Mouse (Mus musculus): ENCODE results near the gene Clybl. TPM values are rescaled to one million over a fixed set of nuclear protein-coding genes. Genes with fewer than 3 reads are reported as not detected.
A peak's percentile ranks its signal among the peaks of the same experiment; 100 is the strongest.

Clybl gene
- polyA plus RNA-seq, 1 experiment from 2014 or later = 20.3 TPM

GRCm38 (mm10) chr14:122228816-122229551, 47.5 kb downstream of the Clybl start:
- no peaks in the 10 kb centered on the region for H3K36me3 ChIP-seq
- H3K4me1 ChIP-seq = peaks cover 34% of the 10 kb centered on the region
- peak overlapping the region; percentile 32 for H3K4me2 ChIP-seq (replicated peaks)
- H3K4me3 ChIP-seq = no peak overlapping the region
- peak overlapping the region; percentile 12; the same call in 1 of the 2 replicates for H3K27ac ChIP-seq
- ATAC-seq (ENCODE audit: low FRiP score) = peak; percentile 38
- H3K27me3 ChIP-seq = peaks cover 57% of the 10 kb centered on the region
- whole genome bisulfite sequencing = 6% methylated on average over 23 of the region's 23 CpGs
- H3K9ac ChIP-seq = no peak overlapping the region
- H3K9me3 ChIP-seq (replicated peaks) = no peaks in the 10 kb centered on the region

- H3K27ac ChIP-seq = no peak overlapping the region
- 50% methylated on average over 5 of the region's 5 CpGs for WGBS
- H3K4me1 ChIP-seq = peaks cover 34% of the 10 kb centered on the region
- H3K4me2 ChIP-seq (replicated peaks) = no peak overlapping the region
- peaks cover 49% of the 10 kb centered on the region for H3K27me3 ChIP-seq
- ATAC-seq (ENCODE audit: low FRiP score) = no peak
- no peak overlapping the region for H3K4me3 ChIP-seq
- H3K36me3 ChIP-seq = no peaks in the 10 kb centered on the region
- no peaks in the 10 kb centered on the region for H3K9me3 ChIP-seq (replicated peaks)
- no peak overlapping the region for H3K9ac ChIP-seq
These were observed 48.5 kb downstream of the Clybl start for GRCm38 (mm10) chr14:122229988-122230387.

DNA sequence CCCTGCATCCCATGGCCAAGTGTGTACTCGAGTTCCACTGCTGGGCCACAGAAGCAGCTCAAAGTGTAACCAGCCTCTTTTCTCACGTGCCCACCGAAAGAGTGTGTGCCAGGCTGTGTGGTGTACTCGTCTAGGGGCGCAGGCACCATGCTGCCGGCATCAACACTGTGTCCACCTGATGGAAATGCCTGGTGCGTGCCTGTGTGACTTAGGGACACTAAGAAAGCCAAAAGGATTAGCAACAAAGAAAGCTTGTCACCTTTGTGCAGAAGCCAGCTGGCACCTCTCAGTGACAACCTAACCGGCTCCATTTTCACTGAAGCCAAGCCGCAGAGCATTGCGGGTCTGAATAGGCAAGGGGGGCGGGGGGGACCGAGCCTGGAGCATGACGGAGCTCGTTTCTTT, 49.1 kb downstream of the Clybl start:
- 22% methylated on average over 14 of the region's 14 CpGs for WGBS
- ATAC-seq (ENCODE audit: low FRiP score) = peak; percentile 46
- H3K27me3 ChIP-seq = peaks cover 44% of the 10 kb centered on the region

DNA sequence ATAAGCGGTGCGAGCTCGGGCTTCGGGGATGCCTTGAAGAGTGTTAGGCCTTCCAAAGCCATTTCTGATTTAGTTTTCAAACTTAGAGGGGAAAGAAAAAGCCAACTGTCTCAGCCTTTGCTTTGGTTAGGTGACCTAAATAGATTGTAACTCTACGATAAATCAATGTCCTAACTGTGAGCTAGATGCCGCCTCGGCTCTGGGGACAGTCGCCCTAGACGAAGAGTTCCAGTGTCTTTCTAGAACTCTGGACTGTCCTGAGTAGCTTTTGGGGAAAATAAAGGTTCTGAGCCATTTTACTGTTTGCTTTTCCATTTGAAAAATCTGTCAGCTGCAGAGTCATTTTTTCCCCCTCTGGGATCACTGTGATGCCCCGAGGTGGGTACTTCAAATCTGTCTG, 49.6 kb downstream of the Clybl start:
- Histone ChIP-seq H3K9ac (no peak overlapping the region), H3K4me2 (replicated peaks) (peak overlapping the region; percentile 24), H3K9me3 (replicated peaks) (no peaks in the 10 kb centered on the region), H3K4me3 (no peak overlapping the region), H3K27me3 (peaks cover 41% of the 10 kb centered on the region), H3K27ac (no peak overlapping the region), H3K36me3 (no peaks in the 10 kb centered on the region), H3K4me1 (peaks cover 26% of the 10 kb centered on the region)
- ATAC-seq (ENCODE audit: low FRiP score) = no peak
- WGBS = 34% methylated on average over 10 of the region's 10 CpGs

More for the DNA sequence above, 49.1 kb downstream of the Clybl start:
- Histone ChIP-seq H3K4me2 (replicated peaks) (peak overlapping the region; percentile 24), H3K9ac (no peak overlapping the region), H3K4me1 (peaks cover 28% of the 10 kb centered on the region), H3K4me3 (no peak overlapping the region), H3K27ac (peak overlapping the region; percentile 12; the same call in 1 of the 2 replicates), H3K36me3 (no peaks in the 10 kb centered on the region), H3K9me3 (replicated peaks) (no peaks in the 10 kb centered on the region)

- ATAC-seq (ENCODE audit: low FRiP score) = no peak
- no peak overlapping the region for H3K4me3 ChIP-seq
- 80% methylated on average over 19 of the region's 19 CpGs for WGBS
- peaks cover 13% of the 10 kb centered on the region for H3K4me1 ChIP-seq
- no peak overlapping the region for H3K9ac ChIP-seq
- H3K9me3 ChIP-seq (replicated peaks) = no peaks in the 10 kb centered on the region
- no peak overlapping the region for H3K4me2 ChIP-seq (replicated peaks)
- no peaks in the 10 kb centered on the region for H3K36me3 ChIP-seq
- H3K27me3 ChIP-seq = peaks cover 26% of the 10 kb centered on the region
- no peak overlapping the region for H3K27ac ChIP-seq
These were observed 51.8 kb downstream of the Clybl start for GRCm38 (mm10) chr14:122233212-122233714.

DNA sequence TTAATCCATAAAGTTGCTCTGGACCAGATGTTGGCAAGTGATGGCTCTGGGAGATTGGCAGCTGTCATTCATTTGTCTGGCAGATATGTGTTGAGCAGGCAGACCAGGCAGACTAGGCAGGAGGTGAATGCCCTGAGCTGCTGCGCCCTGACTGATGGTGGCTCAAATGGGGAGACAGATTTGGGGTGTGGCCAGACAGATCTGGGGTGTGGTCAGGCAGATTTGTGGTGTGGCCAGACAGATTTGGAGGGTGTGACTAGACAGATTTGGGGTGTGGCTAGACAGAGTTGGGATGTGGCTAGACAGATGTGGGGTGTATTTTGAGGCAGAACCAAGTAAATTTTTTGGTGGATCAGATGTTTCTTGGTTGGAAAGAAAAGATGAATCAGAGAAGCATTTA, 62.4 kb downstream of the Clybl start:
- Histone ChIP-seq H3K9me3 (replicated peaks) (no peaks in the 10 kb centered on the region), H3K27ac (no peak overlapping the region), H3K4me2 (replicated peaks) (no peak overlapping the region), H3K4me1 (no peaks in the 10 kb centered on the region), H3K27me3 (no peaks in the 10 kb centered on the region), H3K36me3 (no peaks in the 10 kb centered on the region), H3K9ac (no peak overlapping the region), H3K4me3 (no peak overlapping the region)
- no peak for ATAC-seq (ENCODE audit: low FRiP score)
- WGBS = 85% methylated on average over 1 of the region's 1 CpGs

DNA sequence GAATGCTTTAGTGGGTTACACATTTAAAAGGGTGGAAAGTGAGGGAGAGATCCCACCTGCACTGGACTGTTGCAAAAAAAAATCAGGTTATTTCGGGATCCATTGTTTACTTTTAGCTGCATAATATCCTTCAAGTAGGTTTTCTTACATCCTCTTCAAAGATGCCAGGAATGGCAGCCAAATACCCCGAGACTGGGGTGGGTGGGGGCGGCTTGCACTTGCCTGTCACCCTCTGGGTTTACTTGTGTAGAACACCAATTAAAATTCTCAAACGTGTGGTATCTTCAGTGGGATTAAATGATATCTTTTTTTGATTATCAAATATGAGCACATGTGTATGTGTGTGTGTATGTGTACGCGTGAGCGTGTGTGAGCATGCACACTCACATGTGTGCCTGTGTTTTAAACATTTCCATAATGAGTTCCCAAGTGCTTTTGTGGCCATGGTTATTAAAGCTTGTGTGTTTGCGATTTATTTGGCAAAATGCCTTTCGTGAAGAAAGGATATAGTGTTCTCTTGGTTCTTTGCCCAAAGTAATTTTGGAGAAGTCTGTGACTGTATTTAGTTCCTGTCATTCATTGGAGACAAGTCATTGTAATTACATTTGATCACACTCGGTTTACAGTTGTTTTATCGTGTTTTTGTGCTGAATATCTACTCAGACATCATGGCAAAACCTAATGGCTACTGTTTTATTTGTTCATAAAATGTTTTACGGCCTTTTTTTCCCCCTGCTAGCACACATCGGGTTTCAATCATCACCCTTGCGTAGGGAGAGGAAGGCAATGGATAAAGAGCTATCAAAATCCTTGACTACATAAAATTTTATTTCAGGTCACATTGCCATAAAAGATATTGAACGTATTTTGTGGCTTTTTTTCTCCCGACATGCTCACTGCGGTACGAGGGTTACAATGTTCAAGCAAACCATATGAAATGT, 65.7 kb downstream of the Clybl start:
- H3K36me3 ChIP-seq = no peaks in the 10 kb centered on the region
- no peak overlapping the region for H3K9ac ChIP-seq
- H3K27me3 ChIP-seq = no peaks in the 10 kb centered on the region
- no peak for ATAC-seq (ENCODE audit: low FRiP score)
- H3K9me3 ChIP-seq (replicated peaks) = no peaks in the 10 kb centered on the region
- no peak overlapping the region for H3K4me2 ChIP-seq (replicated peaks)
- no peaks in the 10 kb centered on the region for H3K4me1 ChIP-seq
- H3K27ac ChIP-seq = no peak overlapping the region
- no peak overlapping the region for H3K4me3 ChIP-seq
- 86% methylated on average over 18 of the region's 18 CpGs for WGBS

DNA sequence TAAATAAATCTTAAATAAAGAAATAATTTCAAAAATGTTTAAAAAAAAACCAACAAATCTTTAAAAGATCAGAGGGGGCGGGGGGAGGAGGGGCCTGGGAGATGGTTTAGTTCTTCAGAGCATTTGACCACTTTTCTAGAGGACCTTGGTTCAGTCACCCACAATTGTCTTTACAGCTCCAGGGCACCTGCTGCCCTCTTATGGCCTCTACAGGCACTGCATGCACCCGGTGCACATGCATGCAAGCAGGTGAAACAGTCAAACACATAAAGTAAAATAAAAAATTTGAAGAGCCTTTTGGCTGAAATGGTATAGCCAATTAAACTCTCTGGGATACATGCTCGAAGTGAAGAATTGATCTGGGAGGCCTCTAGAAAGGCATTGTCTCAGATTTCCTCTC, 67.6 kb downstream of the Clybl start:
- Histone ChIP-seq H3K4me2 (replicated peaks) (no peak overlapping the region), H3K4me1 (no peaks in the 10 kb centered on the region), H3K9me3 (replicated peaks) (no peaks in the 10 kb centered on the region), H3K9ac (no peak overlapping the region), H3K27me3 (peaks cover 10% of the 10 kb centered on the region), H3K27ac (no peak overlapping the region), H3K4me3 (no peak overlapping the region), H3K36me3 (no peaks in the 10 kb centered on the region)
- no peak for ATAC-seq (ENCODE audit: low FRiP score)
- WGBS = 90% methylated on average over 3 of the region's 3 CpGs

GRCm38 (mm10) chr14:122251346-122251745, 69.8 kb downstream of the Clybl start:
- H3K27me3 ChIP-seq = peaks cover 27% of the 10 kb centered on the region
- H3K9ac ChIP-seq = no peak overlapping the region
- no peak overlapping the region for H3K27ac ChIP-seq
- H3K9me3 ChIP-seq (replicated peaks) = no peaks in the 10 kb centered on the region
- no peak overlapping the region for H3K4me3 ChIP-seq
- peaks cover 10% of the 10 kb centered on the region for H3K4me1 ChIP-seq
- H3K4me2 ChIP-seq (replicated peaks) = no peak overlapping the region
- ATAC-seq (ENCODE audit: low FRiP score) = no peak
- no peaks in the 10 kb centered on the region for H3K36me3 ChIP-seq

GRCm38 (mm10) chr14:122255562-122256260, 74.2 kb downstream of the Clybl start:
- Histone ChIP-seq H3K4me1 (peaks cover 11% of the 10 kb centered on the region), H3K9me3 (replicated peaks) (no peaks in the 10 kb centered on the region), H3K27ac (no peak overlapping the region), H3K36me3 (no peaks in the 10 kb centered on the region), H3K9ac (no peak overlapping the region), H3K27me3 (peaks cover 48% of the 10 kb centered on the region), H3K4me3 (no peak overlapping the region), H3K4me2 (replicated peaks) (peak overlapping the region; percentile 44)
- WGBS = 7% methylated on average over 21 of the region's 21 CpGs
- peak; percentile 67; the same call in 1 of the 2 replicates for ATAC-seq (ENCODE audit: low FRiP score)

DNA sequence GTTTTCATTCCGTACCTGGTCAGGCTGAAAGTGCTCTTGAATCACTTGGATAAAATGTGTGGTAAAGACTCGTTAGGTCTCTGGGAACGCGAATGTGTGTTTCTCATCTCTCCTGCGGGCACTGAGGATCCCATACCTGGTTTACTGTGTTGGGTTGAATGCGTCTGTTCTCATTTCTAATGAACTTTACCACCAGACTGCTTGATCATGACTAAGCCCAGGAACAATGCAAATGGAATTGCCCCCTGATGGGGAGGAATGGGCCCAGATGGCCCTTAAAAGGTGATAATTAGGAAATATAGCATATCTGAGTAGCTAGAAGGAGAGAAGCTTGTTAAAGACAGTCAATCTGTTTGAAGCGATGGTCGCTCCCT, 74.7 kb downstream of the Clybl start:
- ATAC-seq (ENCODE audit: low FRiP score) = peak; percentile 36; the same call in 1 of the 2 replicates
- H3K27ac ChIP-seq = no peak overlapping the region
- WGBS = 12% methylated on average over 8 of the region's 8 CpGs

DNA sequence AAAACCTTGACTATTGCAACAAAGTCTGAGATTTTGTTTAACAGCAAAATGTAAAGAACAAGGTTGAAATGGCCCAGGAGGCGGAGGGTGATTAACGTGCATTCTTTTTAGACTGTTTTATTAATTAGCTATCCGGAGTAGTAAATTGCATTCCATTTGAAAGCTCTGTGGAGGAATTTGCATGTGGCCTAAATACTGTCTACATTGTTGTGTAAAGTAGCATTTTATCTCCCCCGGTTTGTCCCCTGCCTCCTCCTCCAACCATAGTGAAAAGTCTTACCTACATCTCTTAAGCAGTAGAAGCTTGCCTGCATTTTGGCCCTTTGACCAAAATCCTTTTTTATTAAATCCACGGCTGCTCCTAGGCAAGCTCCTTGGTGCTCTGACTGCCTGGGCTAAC, 76.8 kb downstream of the Clybl start:
- WGBS = 23% methylated on average over 5 of the region's 5 CpGs
- H3K9me3 ChIP-seq (replicated peaks) = no peaks in the 10 kb centered on the region

More for the DNA sequence above, 74.7 kb downstream of the Clybl start:
- Histone ChIP-seq H3K9me3 (replicated peaks) (no peaks in the 10 kb centered on the region), H3K9ac (no peak overlapping the region), H3K4me2 (replicated peaks) (peak overlapping the region; percentile 44), H3K36me3 (no peaks in the 10 kb centered on the region), H3K27me3 (peaks cover 48% of the 10 kb centered on the region), H3K4me1 (peaks cover 11% of the 10 kb centered on the region), H3K4me3 (no peak overlapping the region)

More for the DNA sequence above, 76.8 kb downstream of the Clybl start:
- no peak for ATAC-seq (ENCODE audit: low FRiP score)
- peaks cover 61% of the 10 kb centered on the region for H3K27me3 ChIP-seq
- H3K27ac ChIP-seq = no peak overlapping the region
- no peak overlapping the region for H3K4me2 ChIP-seq (replicated peaks)
- no peaks in the 10 kb centered on the region for H3K36me3 ChIP-seq
- no peak overlapping the region for H3K4me3 ChIP-seq
- H3K9ac ChIP-seq = no peak overlapping the region
- peaks cover 13% of the 10 kb centered on the region for H3K4me1 ChIP-seq

Data from hindbrain, embryonic 12.5 days (tissue).